8 mouse cellular contexts compared by ENCODE assay signal in genomic region chr2:133554286-133555021, GRCm38 (mm10). TPM values are rescaled to one million over a fixed set of nuclear protein-coding genes. Genes with fewer than 3 reads are reported as not detected.
A peak's percentile ranks its signal among the peaks of the same experiment; 100 is the strongest.
DNase-seq lines count a peak whose midpoint lies in the region; ATAC-seq and TF ChIP-seq lines count a peak whose summit lies in the region.

No protein-coding gene starts in this region.

- peak overlapping the region; percentile 97 for H3K4me2 ChIP-seq in hindbrain, embryonic 13.5 days
- H3K4me2 ChIP-seq in liver, embryonic 14.5 days (ENCODE audit: low read depth): peak overlapping the region; percentile 28; the same call in 1 of the 2 replicates
- H3K4me2 ChIP-seq in neural tube, embryonic 13.5 days: peak overlapping the region; percentile 84

- no peak for TF ChIP-seq CTCF in ES-Bruce4 (IDR thresholded peaks at IDR 0.05; ENCODE audit: low read depth, low read length)
- no peak for TF ChIP-seq CTCF in liver, embryonic 14.5 days (IDR thresholded peaks at IDR 0.05; ENCODE audit: low read depth)

- peak overlapping the region; percentile 25 for H3K9ac ChIP-seq in ES-Bruce4 (ENCODE audit: low read depth, poor library complexity, severe bottlenecking)
- peak overlapping the region; percentile 63; the same call in 1 of the 2 replicates for H3K9ac ChIP-seq in hindbrain, embryonic 13.5 days
- no peak overlapping the region for H3K9ac ChIP-seq in liver, embryonic 14.5 days (replicated peaks)
- H3K9ac ChIP-seq in neural tube, embryonic 13.5 days: peak overlapping the region; percentile 64

- H3K36me3 ChIP-seq in ES-Bruce4 (ENCODE audit: control insufficient read depth, insufficient read depth, low read length, poor library complexity, severe bottlenecking): no peaks in the 10 kb centered on the region
- H3K36me3 ChIP-seq in hindbrain, embryonic 13.5 days: no peaks in the 10 kb centered on the region
- no peaks in the 10 kb centered on the region for H3K36me3 ChIP-seq in liver, embryonic 14.5 days (replicated peaks; ENCODE audit: control insufficient read depth, insufficient read depth, low read depth)
- no peaks in the 10 kb centered on the region for H3K36me3 ChIP-seq in neural tube, embryonic 13.5 days

- no peak for TF ChIP-seq POLR2A in ES-Bruce4 (IDR thresholded peaks at IDR 0.05; ENCODE audit: insufficient read depth, low read length)

- TF ChIP-seq EP300 in ES-Bruce4 (IDR thresholded peaks at IDR 0.05; ENCODE audit: insufficient read depth, low read depth, low read length): no peak
- TF ChIP-seq EP300 in liver, embryonic 14.5 days (IDR thresholded peaks at IDR 0.05; ENCODE audit: low read depth): no peak

- H3K4me3 ChIP-seq in ES-Bruce4 (ENCODE audit: low read depth, low read length): peak overlapping the region; percentile 46
- peak overlapping the region; percentile 59 for H3K4me3 ChIP-seq in hindbrain, embryonic 13.5 days
- peak overlapping the region; percentile 20 to 42; a peak in 3 of 4 replicates for H3K4me3 ChIP-seq in liver, embryonic 14.5 days (ENCODE audit: insufficient read depth in 1 of 2, low read depth in 2 of 2, low read length in 2 of 2)
- H3K4me3 ChIP-seq in neural tube, embryonic 13.5 days: peak overlapping the region; percentile 67

- no peak overlapping the region for H3K27ac ChIP-seq in ES-Bruce4 (ENCODE audit: insufficient read depth, low read length)
- no peak overlapping the region for H3K27ac ChIP-seq in hindbrain, embryonic 13.5 days
- H3K27ac ChIP-seq in liver, embryonic 14.5 days: no peak overlapping the region
- no peak overlapping the region for H3K27ac ChIP-seq in neural tube, embryonic 13.5 days (replicated peaks)

- H3K4me1 ChIP-seq in ES-Bruce4 (ENCODE audit: control insufficient read depth, insufficient read depth, low read length): no peaks in the 10 kb centered on the region
- H3K4me1 ChIP-seq in hindbrain, embryonic 13.5 days (replicated peaks): peaks cover 31% of the 10 kb centered on the region
- 0 out of 4 replicates have a peak, but pooled peaks cover 0 to 3% of the 10 kb centered on the region in 2 experiments for H3K4me1 ChIP-seq in liver, embryonic 14.5 days (replicated peaks; ENCODE audit: control insufficient read depth in 2 of 2, insufficient read depth in 2 of 2, low read length in 1 of 2)
- H3K4me1 ChIP-seq in neural tube, embryonic 13.5 days (replicated peaks): peaks cover 31% of the 10 kb centered on the region

- no peaks in the 10 kb centered on the region for H3K9me3 ChIP-seq in ES-Bruce4 (replicated peaks; ENCODE audit: control insufficient read depth, insufficient read depth, low read length, poor library complexity, severe bottlenecking)
- H3K9me3 ChIP-seq in hindbrain, embryonic 13.5 days: no peaks in the 10 kb centered on the region
- no peaks in the 10 kb centered on the region for H3K9me3 ChIP-seq in liver, embryonic 14.5 days (ENCODE audit: control insufficient read depth, low read length)
- H3K9me3 ChIP-seq in neural tube, embryonic 13.5 days: no peaks in the 10 kb centered on the region

- DNase-seq in adrenal gland, postnatal 25 days: peak; percentile 83
- DNase-seq in gastrocnemius, adult 18-20 months (ENCODE audit: low spot score): peak; percentile 42
- DNase-seq in liver, embryonic 14.5 days (ENCODE audit: low read depth in 3 of 3, low spot score in 3 of 3): no peak
- no peak for DNase-seq in left cerebral cortex, adult 8-10 months (ENCODE audit: low spot score in 2 of 2)

- peak; percentile 43 for ATAC-seq in hindbrain, embryonic 13.5 days (ENCODE audit: low FRiP score)
- ATAC-seq in liver, embryonic 14.5 days (ENCODE audit: insufficient read depth): peak; percentile 41; the same call in 1 of the 2 replicates
- ATAC-seq in neural tube, embryonic 13.5 days (ENCODE audit: low read depth): peak; percentile 41
- no peak for ATAC-seq in erythroid progenitor cell, adult 5-6 weeks (replicated peaks; ENCODE audit: low FRiP score, poor library complexity, severe bottlenecking)

- WGBS in hindbrain, embryonic 13.5 days: 1% methylated on average over 55 of the region's 55 CpGs
- 3% methylated on average over 55 of the region's 55 CpGs for WGBS in liver, embryonic 14.5 days (ENCODE audit: insufficient replicate concordance)
- WGBS in neural tube, embryonic 13.5 days: under 1% methylated on average over 55 of the region's 55 CpGs

- peaks cover 23% of the 10 kb centered on the region for H3K27me3 ChIP-seq in ES-Bruce4 (ENCODE audit: control insufficient read depth, insufficient read depth, low read length, poor library complexity, severe bottlenecking)
- peaks cover 77% of the 10 kb centered on the region for H3K27me3 ChIP-seq in hindbrain, embryonic 13.5 days
- peaks cover 63% of the 10 kb centered on the region for H3K27me3 ChIP-seq in liver, embryonic 14.5 days (ENCODE audit: control insufficient read depth, insufficient read depth, low read length)
- H3K27me3 ChIP-seq in neural tube, embryonic 13.5 days: peaks cover 72% of the 10 kb centered on the region

RNA-seq across cellular contexts. Expression of gene Bmp2, which starts 2.5 kb away (rescaled TPM):
- polyA plus RNA-seq in ES-Bruce4 (2011; ENCODE audit: insufficient read depth, insufficient read length, low read depth, missing spikeins): 0.72 and 1.4 TPM in 2 replicates
- 17.2 and 18.1 TPM in 2 replicates for total RNA-seq in adrenal gland, postnatal 25 days (2021)
- total RNA-seq in gastrocnemius, adult 18-20 months (2021): 1 to 10 TPM; 1.6 to 2.2 TPM
- 1.6 and 2.4 TPM in 2 replicates for polyA plus RNA-seq in hindbrain, embryonic 13.5 days (2015; fragmentation: Nextera tagmentation; extraction: Ambion mirVana)
- 1.1 and 1.2 TPM in 2 replicates for polyA plus RNA-seq in liver, embryonic 14.5 days (2012; rRNA removed)
- polyA plus RNA-seq in liver, embryonic 14.5 days (2014; fragmentation: Nextera tagmentation; extraction: Ambion mirVana): 2.0 and 2.1 TPM in 2 replicates
- polyA plus RNA-seq in neural tube, embryonic 13.5 days (2015; fragmentation: Nextera tagmentation; extraction: Ambion mirVana): 2.6 and 3.2 TPM in 2 replicates
- not detected in 2 replicates for total RNA-seq in erythroid progenitor cell, adult 5-6 weeks (2015; ENCODE audit: low replicate concordance)
- not detected in 2 replicates for total RNA-seq in erythroid progenitor cell, adult 5-6 weeks (2017; ENCODE audit: low replicate concordance)
- 1 to 10 TPM; 2.1 to 2.8 (median 2.5) TPM for total RNA-seq in left cerebral cortex, adult 8-10 months (2022)

Comparison
In these comparisons a context has a peak if more than half of its experiments do, and no peak if none do; other contexts are left out.
1. DNase-seq: peak in adrenal gland, postnatal 25 days (single experiment) and gastrocnemius, adult 18-20 months (single experiment); none in liver, embryonic 14.5 days (0 of 3) and left cerebral cortex, adult 8-10 months (0 of 2).
2. H3K4me2 ChIP-seq: peak in every context shown above with its lines; median percentile 97 in hindbrain, embryonic 13.5 days; 84 in neural tube, embryonic 13.5 days; 28 in liver, embryonic 14.5 days.
3. Peak in every context shown above with its lines, with median percentiles within 50 percentile points of each other: H3K4me3 ChIP-seq.